Mouse (Mus musculus) MEL (cell line): ENCODE results near the gene Taco1. TPM values are rescaled to one million over a fixed set of nuclear protein-coding genes. Genes with fewer than 3 reads are reported as not detected.

Source experiments
- BHLHE40 ChIP-seq: IDR thresholded peaks from 2 replicates; pipeline ENCODE4 v1.6.1; 2012; ENCODE audit warnings: low read depth, mild to moderate bottlenecking, inconsistent platforms, low read length, improper control_type of control experiment, borderline replicate concordance
- CTCF ChIP-seq, 3 experiments: IDR thresholded peaks in 2 of 3; conservative IDR thresholded peaks in 1 of 3; 2 replicates each; pipeline ENCODE4 v1.5.1; 2011 to 2012; ENCODE audit warnings: low read length in 3 of 3, low read depth in 2 of 3, mild to moderate bottlenecking in 2 of 3, improper control_type of control experiment in 1 of 3, inconsistent platforms in 1 of 3, mixed read lengths in 1 of 3, moderate library complexity in 1 of 3; ENCODE audit not compliant: control insufficient read depth in 1 of 3, insufficient read depth in 1 of 3, poor library complexity in 1 of 3, severe bottlenecking in 1 of 3
- ELF1 ChIP-seq: IDR thresholded peaks from 2 replicates; pipeline ENCODE4 v1.6.1; 2014; ENCODE audit warnings: low read depth, mild to moderate bottlenecking, inconsistent platforms, low read length, improper control_type of control experiment, moderate library complexity
- GABPA ChIP-seq: IDR thresholded peaks from 2 replicates; pipeline ENCODE4 v1.6.1; 2012; ENCODE audit warnings: low read depth, mild to moderate bottlenecking, inconsistent platforms, low read length, improper control_type of control experiment, moderate library complexity
- GATA1 ChIP-seq: IDR thresholded peaks from 2 replicates; pipeline ENCODE4 v1.6.1; 2011; ENCODE audit warnings: low read depth, low read length, improper control_type of control experiment
- JUND ChIP-seq: IDR thresholded peaks from 2 replicates; pipeline ENCODE4 v1.6.1; 2011; ENCODE audit warnings: low read depth, mild to moderate bottlenecking, improper control_type of control experiment, low read length
- MAX ChIP-seq: IDR thresholded peaks from 2 replicates; pipeline ENCODE4 v1.6.1; 2011; ENCODE audit warnings: low read length, improper control_type of control experiment
- MAZ ChIP-seq: IDR thresholded peaks from 2 replicates; pipeline ENCODE4 v1.6.1; 2012; ENCODE audit warnings: low read depth, mild to moderate bottlenecking, inconsistent platforms, low read length, improper control_type of control experiment
- MEF2A ChIP-seq: IDR thresholded peaks from 2 replicates; pipeline ENCODE4 v1.6.1; 2014; ENCODE audit warnings: low read depth, mild to moderate bottlenecking, inconsistent platforms, low read length, improper control_type of control experiment; ENCODE audit not compliant: poor library complexity, insufficient replicate concordance, severe bottlenecking; ENCODE audit errors: extremely low read depth
- MYB ChIP-seq: IDR thresholded peaks from 2 replicates; pipeline ENCODE4 v1.6.1; 2011; ENCODE audit warnings: mild to moderate bottlenecking, low read depth, low read length, improper control_type of control experiment
- NRF1 ChIP-seq: IDR thresholded peaks from 2 replicates; pipeline ENCODE4 v1.6.1; 2014; ENCODE audit warnings: low read depth, mild to moderate bottlenecking, inconsistent platforms, low read length, improper control_type of control experiment, moderate library complexity; ENCODE audit not compliant: poor library complexity, insufficient read depth, severe bottlenecking
- POLR2A ChIP-seq, 2 experiments: IDR thresholded peaks; 2 replicates each; pipeline ENCODE4 v1.6.1; 2011 to 2012; ENCODE audit warnings: low read length in 2 of 2, mild to moderate bottlenecking in 2 of 2, control low read depth in 1 of 2, improper control_type of control experiment in 1 of 2, low read depth in 1 of 2, moderate library complexity in 1 of 2; ENCODE audit not compliant: control insufficient read depth in 1 of 2, insufficient read depth in 1 of 2, poor library complexity in 1 of 2
- POLR2AphosphoS2 ChIP-seq: IDR thresholded peaks from 2 replicates; pipeline ENCODE4 v1.6.1; 2011; ENCODE audit warnings: low read length, improper control_type of control experiment
- POLR2AphosphoS5 ChIP-seq: IDR thresholded peaks from 2 replicates; pipeline ENCODE4 v1.6.1; 2012; ENCODE audit warnings: low read depth, borderline replicate concordance, mild to moderate bottlenecking, inconsistent platforms, low read length, moderate library complexity, mixed read lengths
- RAD21 ChIP-seq: IDR thresholded peaks from 2 replicates; pipeline ENCODE4 v1.6.1; 2011; ENCODE audit warnings: mild to moderate bottlenecking, low read depth, low read length, improper control_type of control experiment
- TAL1 ChIP-seq: IDR thresholded peaks from 2 replicates; pipeline ENCODE4 v1.6.1; 2012; ENCODE audit warnings: mild to moderate bottlenecking, inconsistent platforms, low read length, moderate library complexity, mixed read lengths
- TBP ChIP-seq: IDR thresholded peaks from 2 replicates; pipeline ENCODE4 v1.8.0; 2011; ENCODE audit warnings: low read depth, low read length, improper control_type of control experiment
- UBTF ChIP-seq: IDR thresholded peaks from 2 replicates; pipeline ENCODE4 v1.6.1; 2012; ENCODE audit warnings: low read depth, mild to moderate bottlenecking, inconsistent platforms, low read length, improper control_type of control experiment, moderate library complexity, borderline replicate concordance; ENCODE audit not compliant: insufficient read depth
- ZC3H11A ChIP-seq: IDR thresholded peaks from 2 replicates; pipeline ENCODE4 v1.6.1; 2012; ENCODE audit warnings: low read depth, mild to moderate bottlenecking, inconsistent platforms, low read length, improper control_type of control experiment
- ZKSCAN1 ChIP-seq: IDR thresholded peaks from 2 replicates; pipeline ENCODE4 v1.6.1; 2012; ENCODE audit warnings: low read depth, mild to moderate bottlenecking, inconsistent platforms, low read length, improper control_type of control experiment, moderate library complexity
- ZMIZ1 ChIP-seq: IDR thresholded peaks from 2 replicates; pipeline ENCODE4 v1.6.1; 2012; ENCODE audit warnings: low read depth, mild to moderate bottlenecking, inconsistent platforms, low read length, improper control_type of control experiment, moderate library complexity
- polyA plus RNA-seq, 2 experiments: library from polyadenylated mRNA; stranded (reverse) in 1 of 2; unstranded in 1 of 2; fragments of >175 nt in 1 of 2; fragments of >200 nt in 1 of 2; gene quantifications; 2 replicates each; pipeline versions ENCODE4 v1.2.1 to v1.2.4; 2012; ENCODE audit warnings: low replicate concordance in 2 of 2, low read depth in 1 of 2; ENCODE audit not compliant: insufficient read length in 2 of 2, insufficient read depth in 1 of 2, missing spikeins in 1 of 2
- total RNA-seq: library from RNA; depleted of rRNA; stranded (reverse); fragments of 300-350 nt; gene quantifications from 2 replicates; pipeline ENCODE4 v1.2.3, GENCODE M21; 2012; rRNA removed

Gene Taco1
- total and polyA plus RNA-seq, 3 experiments, result 33.1 to 33.3 TPM; not detected in 1

- no peak for TF ChIP-seq POLR2A (IDR thresholded peaks at IDR 0.05; ENCODE audit: control insufficient read depth in 1 of 2, insufficient read depth in 1 of 2, low read depth in 1 of 2, low read length in 2 of 2, poor library complexity in 1 of 2)
- TF ChIP-seq ZMIZ1, result no peak
- no peak; the same call in 1 of the 2 replicates for TF ChIP-seq TBP
- no peak for TF ChIP-seq CTCF (IDR thresholded peaks at IDR 0.05 in 2 of 3, conservative IDR thresholded peaks at IDR 0.05 in 1 of 3; ENCODE audit: control insufficient read depth in 1 of 3, insufficient read depth in 1 of 3, low read depth in 2 of 3, low read length in 3 of 3, poor library complexity in 1 of 3, severe bottlenecking in 1 of 3)
- TF ChIP-seq MEF2A, result no peak
- TF ChIP-seq NRF1, result no peak
- TF ChIP-seq UBTF, result no peak
- peak; percentile 55; the same call in 1 of the 2 replicates for TF ChIP-seq MAZ
- TF ChIP-seq RAD21, result no peak
- no peak for TF ChIP-seq BHLHE40
- TF ChIP-seq POLR2AphosphoS2, result no peak
- TF ChIP-seq JUND, result 0 out of 2 replicates have a peak, but pooled peaks have one; percentile 5
- TF ChIP-seq MAX, result peak; percentile 57
- TF ChIP-seq MYB, result no peak
- no peak for TF ChIP-seq ZC3H11A
- TF ChIP-seq TAL1, result no peak
- TF ChIP-seq POLR2AphosphoS5, result no peak
- no peak for TF ChIP-seq GABPA
- no peak for TF ChIP-seq ZKSCAN1
- 0 out of 2 replicates have a peak, but pooled peaks have one; percentile 19 for TF ChIP-seq GATA1
- peak; percentile 69; the same call in 1 of the 2 replicates for TF ChIP-seq ELF1
Measured at GRCm38 (mm10) chr11:106122736-106123135, 56.9 kb downstream of the Taco1 start (continued).

Other genes starting within 250 kb of the Taco1 start
- 24.8 and 32.8 TPM in 2 replicates for gene Cyb561, start 112.7 kb upstream of the Taco1 start, total RNA-seq
- gene Cyb561, start 112.7 kb upstream of the Taco1 start, polyA plus RNA-seq, result 10 to 100 TPM in 1 of 2 experiments, not detected in 1; 43.9 TPM
- gene Ace, start 98.1 kb upstream of the Taco1 start, total RNA-seq, result not detected in 2 replicates
- not detected for gene Ace, start 98.1 kb upstream of the Taco1 start, polyA plus RNA-seq
- not detected in 2 replicates for gene Ace3, start 71.4 kb upstream of the Taco1 start, total RNA-seq
- gene Ace3, start 71.4 kb upstream of the Taco1 start, polyA plus RNA-seq, result not detected
- gene Kcnh6, start 57.9 kb upstream of the Taco1 start, total RNA-seq, result 0.04 TPM in 1 of 2 replicates, not detected in the other
- under 1 TPM in 1 of 2 experiments, not detected in 1; 0.07 TPM for gene Kcnh6, start 57.9 kb upstream of the Taco1 start, polyA plus RNA-seq
- 77.4 and 86.9 TPM in 2 replicates for gene Dcaf7, start 29.2 kb upstream of the Taco1 start, total RNA-seq
- 10 to 100 TPM; 65.5 to 88.2 TPM for gene Dcaf7, start 29.2 kb upstream of the Taco1 start, polyA plus RNA-seq
- gene Map3k3, start 18.6 kb downstream of the Taco1 start, total RNA-seq, result 10.5 and 14.6 TPM in 2 replicates
- gene Map3k3, start 18.6 kb downstream of the Taco1 start, polyA plus RNA-seq, result 10 to 100 TPM in 1 of 2 experiments, not detected in 1; 14.3 TPM
- gene Gm10840, start 94.8 kb downstream of the Taco1 start, total RNA-seq, result not detected in 2 replicates
- gene Gm10840, start 94.8 kb downstream of the Taco1 start, polyA plus RNA-seq, result not detected
- 58.6 and 103 TPM in 2 replicates for gene Limd2, start 94.8 kb downstream of the Taco1 start, total RNA-seq
- gene Limd2, start 94.8 kb downstream of the Taco1 start, polyA plus RNA-seq, result 100 to 1,000 TPM in 1 of 2 experiments, not detected in 1; 201 TPM
- 25.5 and 27.4 TPM in 2 replicates for gene Strada, start 136.1 kb downstream of the Taco1 start, total RNA-seq
- 10 to 100 TPM in 1 of 2 experiments, not detected in 1; 39.8 TPM for gene Strada, start 136.1 kb downstream of the Taco1 start, polyA plus RNA-seq
- gene Ccdc47, start 150.3 kb downstream of the Taco1 start, total RNA-seq, result 51.6 and 51.8 TPM in 2 replicates
- 100 to 1,000 TPM in 1 of 2 experiments, 10 to 100 TPM in 1; 47.6 to 145 TPM for gene Ccdc47, start 150.3 kb downstream of the Taco1 start, polyA plus RNA-seq
- 56.1 and 62.6 TPM in 2 replicates for gene Ddx42, start 150.9 kb downstream of the Taco1 start, total RNA-seq
- gene Ddx42, start 150.9 kb downstream of the Taco1 start, polyA plus RNA-seq, result 10 to 100 TPM in 1 of 2 experiments, not detected in 1; 57.7 TPM
- 268 and 308 TPM in 2 replicates for gene Ftsj3, start 190.0 kb downstream of the Taco1 start, total RNA-seq
- gene Ftsj3, start 190.0 kb downstream of the Taco1 start, polyA plus RNA-seq, result 100 to 1,000 TPM in 1 of 2 experiments, not detected in 1; 205 TPM
- gene Psmc5, start 190.1 kb downstream of the Taco1 start, total RNA-seq, result 426 and 451 TPM in 2 replicates
- gene Psmc5, start 190.1 kb downstream of the Taco1 start, polyA plus RNA-seq, result 100 to 1,000 TPM; 112 to 290 TPM
- 116 and 131 TPM in 2 replicates for gene Smarcd2, start 206.9 kb downstream of the Taco1 start, total RNA-seq
- 100 to 1,000 TPM in 1 of 2 experiments, not detected in 1; 123 TPM for gene Smarcd2, start 206.9 kb downstream of the Taco1 start, polyA plus RNA-seq
- gene Tcam1, start 210.6 kb downstream of the Taco1 start, total RNA-seq, result 4.3 and 4.6 TPM in 2 replicates
- 1 to 10 TPM in 1 of 2 experiments, not detected in 1; 8.9 TPM for gene Tcam1, start 210.6 kb downstream of the Taco1 start, polyA plus RNA-seq
- gene Gh, start 235.8 kb downstream of the Taco1 start, total RNA-seq, result not detected in 2 replicates
- under 1 TPM in 1 of 2 experiments, not detected in 1; 0.08 TPM for gene Gh, start 235.8 kb downstream of the Taco1 start, polyA plus RNA-seq
- 0.36 and 0.54 TPM in 2 replicates for gene Cd79b, start 248.7 kb downstream of the Taco1 start, total RNA-seq
- gene Cd79b, start 248.7 kb downstream of the Taco1 start, polyA plus RNA-seq, result 1 to 10 TPM in 1 of 2 experiments, not detected in 1; 2.4 TPM